Mouse (Mus musculus) intestine, embryonic 16.5 days (tissue): Measurements from ENCODE around the gene BC049730. TPM values are rescaled to one million over a fixed set of nuclear protein-coding genes. Genes with fewer than 3 reads are reported as not detected.

Source experiments
- ATAC-seq: fragments of 200-750 bp; cut with Nextera tagmentation; 2 replicates; pipeline ENCODE4 v1.8.0; 2017; ENCODE audit warnings: moderate TSS enrichment, moderate library complexity
- H3K27ac ChIP-seq: fragments of 300-500 bp; sonication (generic); 2 replicates; pipeline ENCODE4 v1.5.1; 2014; ENCODE audit warnings: mild to moderate bottlenecking, low read length
- H3K27me3 ChIP-seq: fragments of 300-500 bp; sonication (generic); replicated peaks from 2 replicates; pipeline ENCODE4 v1.6.1; 2014; ENCODE audit warnings: low read length, control low read depth, mixed read lengths; ENCODE audit not compliant: control insufficient read depth, insufficient read depth
- H3K36me3 ChIP-seq: fragments of 300-500 bp; sonication (generic); 2 replicates; pipeline ENCODE4 v1.6.1; 2014; ENCODE audit warnings: low read length, control low read depth; ENCODE audit not compliant: control insufficient read depth, insufficient read depth
- H3K4me1 ChIP-seq: fragments of 300-500 bp; sonication (generic); 2 replicates; pipeline ENCODE4 v1.6.1; 2014; ENCODE audit warnings: low read length, control low read depth, mixed read lengths; ENCODE audit not compliant: control insufficient read depth, insufficient read depth
- H3K4me2 ChIP-seq: fragments of 300-500 bp; sonication (generic); 2 replicates; pipeline ENCODE4 v1.6.1; 2014; ENCODE audit warnings: low read depth, low read length, control low read depth
- H3K4me3 ChIP-seq: fragments of 300-500 bp; sonication (generic); 2 replicates; pipeline ENCODE4 v1.5.1; 2014; ENCODE audit warnings: mild to moderate bottlenecking, low read length
- H3K9ac ChIP-seq: fragments of 300-500 bp; sonication (generic); 2 replicates; pipeline ENCODE4 v1.6.1; 2014; ENCODE audit warnings: low read depth, low read length
- H3K9me3 ChIP-seq: fragments of 300-500 bp; sonication (generic); 2 replicates; pipeline ENCODE4 v1.6.1; 2016; ENCODE audit warnings: low read length, control low read depth; ENCODE audit not compliant: control insufficient read depth
- WGBS: fragments of 180-500 bp; shearing (Covaris S2); extraction: QIAGEN DNeasy Blood & Tissue Kit; methylation state at CpG from one replicate; pipeline ENCODE4 v1.1.7; 2014; 5-methylcytosine and 5-hydroxymethylcytosine counted together
- polyA plus RNA-seq: library from polyadenylated mRNA; unstranded; fragments of >200 nt; fragmentation: Nextera tagmentation; extraction: Ambion mirVana; gene quantifications from 2 replicates; pipeline ENCODE4 v1.2.1, GENCODE M21; 2015

Gene BC049730
- polyA plus RNA-seq, 1 experiment from 2014 or later, result not detected

DNA sequence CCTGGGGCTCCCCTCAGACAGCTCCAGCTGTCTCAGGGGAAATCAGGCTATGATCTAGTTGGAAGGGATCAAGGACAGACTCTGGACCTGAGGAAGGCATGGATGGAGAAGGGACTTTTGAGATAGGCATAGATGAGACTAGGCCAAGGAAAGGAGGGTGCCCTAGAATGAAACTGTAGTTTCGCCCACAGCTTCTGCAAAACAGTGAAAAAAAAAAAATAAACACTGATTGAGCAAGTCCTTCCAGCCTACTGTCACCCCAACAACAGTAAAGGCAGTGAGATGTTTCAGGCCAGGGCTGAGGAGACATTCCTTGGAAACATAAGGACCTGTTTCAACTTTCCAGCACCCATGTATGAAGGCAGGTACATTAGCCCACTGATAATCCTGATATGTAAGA, 49.5 kb downstream of the BC049730 start:
- Histone ChIP-seq H3K4me1 (no peaks in the 10 kb centered on the region), H3K36me3 (no peaks in the 10 kb centered on the region), H3K4me3 (no peak overlapping the region), H3K9me3 (no peaks in the 10 kb centered on the region), H3K9ac (no peak overlapping the region), H3K27me3 (no peaks in the 10 kb centered on the region), H3K4me2 (no peak overlapping the region), H3K27ac (no peak overlapping the region)
- ATAC-seq, result no peak
- WGBS, result 77% methylated on average over 1 of the region's 1 CpGs

DNA sequence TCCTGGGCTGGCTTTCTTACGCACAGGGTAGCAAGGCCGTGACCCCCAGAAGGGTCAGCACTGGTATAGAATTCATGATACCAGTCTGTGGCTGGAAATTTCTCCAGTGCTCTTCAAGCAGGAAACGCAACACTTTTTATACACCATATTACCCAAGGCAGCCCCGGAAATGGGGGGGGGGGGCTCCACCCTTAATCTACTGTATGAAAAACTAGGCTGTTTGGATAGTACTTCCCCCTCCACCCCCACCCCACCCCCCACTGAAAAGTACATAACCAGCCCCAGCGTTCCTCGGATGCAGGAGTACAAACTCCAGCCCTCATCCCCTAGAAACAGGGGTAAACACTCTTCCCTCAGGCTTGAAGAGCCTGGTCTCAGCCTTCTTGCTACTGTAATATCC, 51.2 kb downstream of the BC049730 start, which contains the start of gene Cd177:
Gene Cd177 (minus strand): TSS at position 101 of the 400 bp plus-strand sequence.
- Histone ChIP-seq H3K4me2 (no peak within 1 kb of the TSS), H3K27ac (no peak within 1 kb of the TSS), H3K36me3 (no peaks in the 10 kb centered on the region), H3K27me3 (no peaks in the 10 kb centered on the region), H3K9me3 (no peaks in the 10 kb centered on the region), H3K4me1 (no peaks in the 10 kb centered on the region), H3K4me3 (no peak within 1 kb of the TSS), H3K9ac (no peak within 1 kb of the TSS)
- 75% methylated on average over 6 of the region's 6 CpGs for WGBS
- ATAC-seq, result no peak

DNA sequence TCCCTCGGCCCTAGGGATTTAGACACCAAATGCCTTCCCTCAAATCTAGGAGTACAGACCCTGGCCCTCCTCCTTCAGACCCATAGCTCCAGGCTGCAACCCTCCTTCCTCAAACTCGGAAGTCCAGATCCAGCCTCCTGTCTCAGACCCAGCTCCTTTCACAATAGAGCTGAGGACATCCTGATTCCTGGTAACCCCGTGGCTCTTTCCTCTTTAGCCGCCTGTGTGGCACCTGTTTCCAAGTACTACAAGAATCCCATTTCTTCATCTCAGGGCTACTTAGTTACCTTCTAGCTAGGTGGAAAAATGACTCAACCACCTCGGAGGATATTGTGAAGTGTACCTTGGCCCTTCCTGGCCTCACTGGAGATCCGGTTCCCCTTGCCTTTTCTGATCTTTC, 52.1 kb downstream of the BC049730 start:
- 64% methylated on average over 6 of the region's 6 CpGs for WGBS
- Histone ChIP-seq H3K9ac (no peak overlapping the region), H3K4me1 (no peaks in the 10 kb centered on the region), H3K4me2 (no peak overlapping the region), H3K27ac (no peak overlapping the region), H3K36me3 (no peaks in the 10 kb centered on the region), H3K9me3 (no peaks in the 10 kb centered on the region), H3K4me3 (no peak overlapping the region), H3K27me3 (no peaks in the 10 kb centered on the region)
- no peak for ATAC-seq

DNA sequence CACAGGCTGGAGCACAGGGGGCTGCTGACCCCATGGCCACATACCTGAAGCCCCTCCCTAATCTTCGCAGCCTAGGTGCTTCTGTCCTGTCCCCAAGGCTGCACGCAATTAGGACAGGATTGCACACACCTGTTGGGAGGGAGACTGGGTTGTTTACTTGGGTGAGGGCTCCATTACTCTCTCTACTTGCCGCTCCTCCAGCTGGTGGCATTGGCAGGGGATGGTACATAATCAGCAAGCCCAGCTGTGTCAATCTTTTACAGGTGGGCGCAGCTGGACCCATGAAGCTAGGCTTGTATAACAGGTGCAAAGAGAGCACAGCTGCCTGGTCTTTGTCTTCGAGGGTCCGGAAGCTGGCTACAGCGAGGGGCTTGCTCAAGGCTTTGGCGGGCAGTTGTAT, 53.5 kb downstream of the BC049730 start:
- WGBS, result 76% methylated on average over 8 of the region's 8 CpGs
- H3K4me3 ChIP-seq, result no peak overlapping the region
- no peak overlapping the region for H3K9ac ChIP-seq
- no peak overlapping the region for H3K27ac ChIP-seq
- no peak for ATAC-seq
- no peaks in the 10 kb centered on the region for H3K9me3 ChIP-seq
- no peak overlapping the region for H3K4me2 ChIP-seq
- H3K4me1 ChIP-seq, result no peaks in the 10 kb centered on the region
- H3K36me3 ChIP-seq, result no peaks in the 10 kb centered on the region
- H3K27me3 ChIP-seq, result no peaks in the 10 kb centered on the region

Other genes with a start within 250 kb of the BC049730 start
- gene Plaur, start 246.8 kb upstream of the BC049730 start, polyA plus RNA-seq, result 8.0 and 9.7 TPM in 2 replicates
- gene Cadm4, start 227.2 kb upstream of the BC049730 start, polyA plus RNA-seq, result 1.2 and 1.5 TPM in 2 replicates
- gene Zfp428, start 202.2 kb upstream of the BC049730 start, polyA plus RNA-seq, result 26.3 and 26.6 TPM in 2 replicates
- gene AC161166.1, start 196.8 kb upstream of the BC049730 start, polyA plus RNA-seq, result 0.13 and 0.20 TPM in 2 replicates
- 3.3 and 4.1 TPM in 2 replicates for gene Irgq, start 178.6 kb upstream of the BC049730 start, polyA plus RNA-seq
- gene Pinlyp, start 163.1 kb upstream of the BC049730 start, polyA plus RNA-seq, result 0.16 TPM in 1 of 2 replicates, not detected in the other
- gene Xrcc1, start 163.0 kb upstream of the BC049730 start, polyA plus RNA-seq, result 79.8 and 88.1 TPM in 2 replicates
- 33.2 and 38.1 TPM in 2 replicates for gene Ethe1, start 121.7 kb upstream of the BC049730 start, polyA plus RNA-seq
- gene Zfp575, start 121.6 kb upstream of the BC049730 start, polyA plus RNA-seq, result 3.1 TPM in 2 replicates
- gene Phldb3, start 98.5 kb upstream of the BC049730 start, polyA plus RNA-seq, result 0.35 and 0.36 TPM in 2 replicates
- 0.27 and 0.49 TPM in 2 replicates for gene Lypd3, start 72.7 kb upstream of the BC049730 start, polyA plus RNA-seq
- gene Tex101, start 32.6 kb upstream of the BC049730 start, polyA plus RNA-seq, result 0.12 TPM in 1 of 2 replicates, not detected in the other
- gene Gm4763, start 17.7 kb downstream of the BC049730 start, polyA plus RNA-seq, result not detected in 2 replicates
- gene Cd177, start 51.1 kb downstream of the BC049730 start, polyA plus RNA-seq, result 3.3 and 3.4 TPM in 2 replicates
- 0.48 and 0.62 TPM in 2 replicates for gene Ceacam10, start 68.0 kb downstream of the BC049730 start, polyA plus RNA-seq
- 8.6 and 9.7 TPM in 2 replicates for gene Gm9844, start 153.0 kb downstream of the BC049730 start, polyA plus RNA-seq
- gene Lypd4, start 160.7 kb downstream of the BC049730 start, polyA plus RNA-seq, result not detected in 2 replicates
- gene Dmrtc2, start 160.8 kb downstream of the BC049730 start, polyA plus RNA-seq, result not detected in 2 replicates
- gene Rps19, start 175.1 kb downstream of the BC049730 start, polyA plus RNA-seq, result 2,122 and 2,334 TPM in 2 replicates
- gene Cd79a, start 188.1 kb downstream of the BC049730 start, polyA plus RNA-seq, result 0.39 and 0.46 TPM in 2 replicates
- gene Arhgef1, start 193.7 kb downstream of the BC049730 start, polyA plus RNA-seq, result 69.1 and 71.3 TPM in 2 replicates
- gene Gm4881, start 235.3 kb downstream of the BC049730 start, polyA plus RNA-seq, result not detected in 2 replicates